Mouse (Mus musculus) hindbrain, postnatal 0 days (tissue): Measurements from ENCODE around the gene 5730455P16Rik. TPM values are rescaled to one million over a fixed set of nuclear protein-coding genes. Genes with fewer than 3 reads are reported as not detected.
"Not testable (repeated sequence)": the region's sequence is repeated elsewhere in the genome, so short reads cannot be mapped to it uniquely, and the experiment has no call there.

Source experiments
- ATAC-seq: fragments of 200-750 bp; cut with Nextera tagmentation; 2 replicates; pipeline ENCODE4 v1.8.0; 2017; ENCODE audit warnings: mild to moderate bottlenecking, moderate TSS enrichment, moderate library complexity
- DNase-seq: peaks from one replicate; pipeline ENCODE4 v3.0.0-alpha.2; 2015; ENCODE audit warnings: low spot score
- H3K27ac ChIP-seq: fragments of 300-500 bp; sonication (generic); 2 replicates; pipeline ENCODE4 v1.5.1; 2014; ENCODE audit warnings: mild to moderate bottlenecking
- H3K27me3 ChIP-seq: fragments of 300-500 bp; sonication (generic); 2 replicates; pipeline ENCODE4 v1.6.1; 2014; ENCODE audit warnings: low read length, mixed read lengths; ENCODE audit not compliant: insufficient read depth
- H3K36me3 ChIP-seq: fragments of 300-500 bp; sonication (generic); 2 replicates; pipeline ENCODE4 v1.6.1; 2014; ENCODE audit warnings: low read length, mixed read lengths; ENCODE audit not compliant: insufficient read depth
- H3K4me1 ChIP-seq: fragments of 300-500 bp; sonication (generic); 2 replicates; pipeline ENCODE4 v1.6.1; 2014; ENCODE audit warnings: antibody characterized with exemption, low read length, mixed read lengths; ENCODE audit not compliant: insufficient read depth
- H3K4me2 ChIP-seq: fragments of 300-500 bp; sonication (generic); 2 replicates; pipeline ENCODE4 v1.6.1; 2014; ENCODE audit warnings: low read depth, mild to moderate bottlenecking, low read length, moderate library complexity, mixed read lengths
- H3K4me3 ChIP-seq: fragments of 300-500 bp; sonication (generic); 2 replicates; pipeline ENCODE4 v1.5.1; 2014; ENCODE audit warnings: low read length
- H3K9ac ChIP-seq: fragments of 300-500 bp; sonication (generic); replicated peaks from 2 replicates; pipeline ENCODE4 v1.6.1; 2014; ENCODE audit warnings: mild to moderate bottlenecking, low read length, moderate library complexity, mixed read lengths
- H3K9me3 ChIP-seq: fragments of 300-500 bp; sonication (generic); 2 replicates; pipeline ENCODE4 v1.6.1; 2016; ENCODE audit warnings: low read length, mixed read lengths
- CTCF ChIP-seq: IDR thresholded peaks from 2 replicates; pipeline ENCODE4 v1.5.1; 2016; ENCODE audit warnings: antibody characterized with exemption, control low read depth, low read depth
- WGBS: fragments of 180-500 bp; shearing (Covaris S2); extraction: QIAGEN DNeasy Blood & Tissue Kit; methylation state at CpG from one replicate; pipeline ENCODE4 v1.1.7; 2014; 5-methylcytosine and 5-hydroxymethylcytosine counted together
- polyA plus RNA-seq: library from polyadenylated mRNA; unstranded; fragments of >200 nt; fragmentation: Nextera tagmentation; extraction: Ambion mirVana; gene quantifications from 2 replicates; pipeline ENCODE4 v1.2.1, GENCODE M21; 2015
- total RNA-seq: library from RNA; depleted of rRNA; stranded (reverse); fragments of >200 nt; gene quantifications from 2 replicates; pipeline ENCODE4 v1.2.3, GENCODE M21; 2014

The 5730455P16Rik gene
- total and polyA plus RNA-seq, 2 experiments from 2014 or later, result 24.2 to 49.2 TPM

DNA sequence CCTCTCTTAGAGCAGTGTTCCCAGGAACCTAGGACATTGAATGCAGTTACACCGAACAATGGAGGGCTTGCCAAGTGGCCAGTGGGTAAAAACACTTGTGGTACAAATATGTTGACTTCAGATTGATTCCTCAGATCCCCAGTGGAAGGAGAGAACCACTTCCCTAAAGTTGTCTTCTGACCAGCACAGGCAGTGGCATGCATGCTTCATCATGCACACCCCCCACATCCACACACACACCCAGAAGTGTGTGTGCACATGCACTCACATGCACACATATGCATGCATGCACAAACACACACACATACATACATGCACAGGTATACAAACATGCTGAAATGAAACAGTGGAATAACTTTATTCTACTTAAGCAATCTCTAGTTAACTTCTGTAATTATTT is 41.9 kb upstream of the 5730455P16Rik start:
- Histone ChIP-seq H3K36me3 (no peaks in the 10 kb centered on the region), H3K27ac (no peak overlapping the region), H3K9me3 (no peaks in the 10 kb centered on the region), H3K9ac (no peak overlapping the region), H3K4me3 (no peak overlapping the region), H3K4me1 (no peaks in the 10 kb centered on the region), H3K4me2 (no peak overlapping the region), H3K27me3 (no peaks in the 10 kb centered on the region)
- DNase-seq (no peak), ATAC-seq (no peak)
- 84% methylated on average over 1 of the region's 1 CpGs for WGBS
- no peak for TF ChIP-seq CTCF

DNA sequence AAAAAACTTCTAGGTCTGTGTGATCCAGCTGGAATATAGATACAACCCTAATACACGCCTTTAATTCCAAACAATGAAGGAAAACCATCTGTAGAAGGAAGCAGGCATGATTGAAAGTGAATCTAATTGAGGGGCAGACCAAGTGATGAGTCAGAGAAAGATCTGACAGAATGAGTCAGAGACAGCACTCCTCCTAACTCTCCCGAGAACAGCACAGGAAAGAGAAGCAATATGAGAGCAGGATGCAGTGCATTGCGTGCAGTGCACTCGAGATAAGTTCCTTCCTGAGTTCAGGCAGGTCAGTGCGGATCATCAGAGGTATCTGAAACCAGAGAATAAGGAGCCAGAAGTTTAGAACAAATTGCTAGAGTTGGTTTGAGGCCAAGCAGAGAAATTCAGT is 39.3 kb upstream of the 5730455P16Rik start:
- H3K36me3 ChIP-seq, result no peaks in the 10 kb centered on the region
- ATAC-seq (no peak), DNase-seq (no peak)
- no peak overlapping the region for H3K4me2 ChIP-seq
- no peaks in the 10 kb centered on the region for H3K27me3 ChIP-seq
- no peak overlapping the region for H3K9ac ChIP-seq
- no peak for TF ChIP-seq CTCF
- H3K4me3 ChIP-seq, result no peak overlapping the region
- WGBS, result 89% methylated on average over 5 of the region's 5 CpGs
- no peaks in the 10 kb centered on the region for H3K4me1 ChIP-seq
- H3K27ac ChIP-seq, result no peak overlapping the region
- H3K9me3 ChIP-seq, result no peaks in the 10 kb centered on the region

DNA sequence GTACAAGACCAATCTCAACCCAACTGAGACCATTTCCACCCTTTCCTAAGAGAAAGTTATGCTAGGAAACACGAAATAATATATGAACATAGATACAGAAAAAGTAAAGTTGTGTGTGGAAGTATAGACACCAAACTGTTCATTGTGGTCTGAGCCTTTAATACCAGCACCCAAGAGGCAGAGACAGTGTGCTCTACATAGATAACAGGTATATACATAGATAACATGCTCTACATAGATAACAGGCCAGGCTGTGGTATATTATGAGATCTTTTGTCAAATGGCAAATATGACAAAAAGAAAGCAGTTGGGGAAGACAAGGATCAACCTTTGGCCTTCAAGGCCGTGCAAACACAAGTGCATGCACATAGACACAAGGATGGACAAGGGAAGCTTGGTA is 32.5 kb upstream of the 5730455P16Rik start:
- no peaks in the 10 kb centered on the region for H3K4me1 ChIP-seq
- no peaks in the 10 kb centered on the region for H3K9me3 ChIP-seq
- H3K4me3 ChIP-seq, result no peak overlapping the region
- ATAC-seq, result no peak
- peaks cover 18% of the 10 kb centered on the region; the same call in 1 of the 2 replicates for H3K36me3 ChIP-seq
- TF ChIP-seq CTCF, result no peak
- WGBS, result 93% methylated on average over 2 of the region's 2 CpGs
- no peaks in the 10 kb centered on the region for H3K27me3 ChIP-seq
- no peak overlapping the region for H3K4me2 ChIP-seq
- H3K27ac ChIP-seq, result no peak overlapping the region
- H3K9ac ChIP-seq, result no peak overlapping the region
- no peak for DNase-seq

DNA sequence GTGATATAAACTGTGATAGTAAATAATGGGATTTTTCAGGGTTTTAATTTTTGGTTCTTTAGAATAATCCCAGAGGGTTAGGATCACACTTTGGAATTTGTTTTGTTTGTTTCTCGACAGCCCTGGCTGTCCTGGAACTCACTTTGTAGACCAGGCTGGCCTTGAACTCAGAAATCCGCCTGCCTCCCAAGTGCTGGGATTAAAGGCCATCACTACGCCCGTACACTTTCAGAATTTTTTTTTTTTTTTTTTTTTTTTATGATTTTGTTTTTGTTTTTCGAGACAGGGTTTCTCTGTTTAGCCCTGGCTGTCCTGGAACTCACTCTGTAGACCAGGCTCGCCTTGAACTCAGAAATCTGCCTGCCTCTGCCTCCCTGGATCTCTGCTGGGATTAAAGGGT is 30.0 kb upstream of the 5730455P16Rik start:
- H3K9ac ChIP-seq, H3K4me2 ChIP-seq, H3K27ac ChIP-seq, ATAC-seq, DNase-seq, H3K4me1 ChIP-seq, H3K27me3 ChIP-seq, H3K4me3 ChIP-seq, H3K9me3 ChIP-seq: not testable (repeated sequence)
- peaks cover 20% of the 10 kb centered on the region; the same call in 1 of the 2 replicates for H3K36me3 ChIP-seq
- 96% methylated on average over 6 of the region's 6 CpGs for WGBS

DNA sequence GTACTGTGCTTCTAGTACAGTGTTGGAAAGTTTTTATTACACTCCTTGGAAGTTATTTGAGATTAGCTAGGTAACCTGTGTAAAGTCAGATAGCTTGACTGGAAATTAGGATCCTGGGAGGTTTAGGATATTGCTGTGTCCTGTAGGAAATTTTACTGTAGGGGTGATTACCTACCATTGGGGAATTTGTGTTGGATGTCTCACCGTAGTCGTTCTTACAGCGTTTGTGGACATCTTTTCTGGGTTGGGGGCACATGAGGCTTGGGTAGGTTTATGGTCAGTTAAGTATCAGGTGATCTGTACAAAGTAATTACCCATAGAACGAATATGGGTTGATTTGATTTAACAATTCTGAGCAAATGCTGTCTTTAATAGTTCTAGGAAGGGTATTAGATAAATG is 18.8 kb upstream of the 5730455P16Rik start:
- Histone ChIP-seq H3K9ac (no peak overlapping the region), H3K4me1 (no peaks in the 10 kb centered on the region), H3K27ac (no peak overlapping the region), H3K36me3 (peaks cover 27% of the 10 kb centered on the region), H3K4me2 (no peak overlapping the region), H3K9me3 (no peaks in the 10 kb centered on the region), H3K4me3 (no peak overlapping the region), H3K27me3 (no peaks in the 10 kb centered on the region)
- DNase-seq (no peak), ATAC-seq (no peak)
- WGBS, result 93% methylated on average over 4 of the region's 4 CpGs
- TF ChIP-seq CTCF, result no peak

DNA sequence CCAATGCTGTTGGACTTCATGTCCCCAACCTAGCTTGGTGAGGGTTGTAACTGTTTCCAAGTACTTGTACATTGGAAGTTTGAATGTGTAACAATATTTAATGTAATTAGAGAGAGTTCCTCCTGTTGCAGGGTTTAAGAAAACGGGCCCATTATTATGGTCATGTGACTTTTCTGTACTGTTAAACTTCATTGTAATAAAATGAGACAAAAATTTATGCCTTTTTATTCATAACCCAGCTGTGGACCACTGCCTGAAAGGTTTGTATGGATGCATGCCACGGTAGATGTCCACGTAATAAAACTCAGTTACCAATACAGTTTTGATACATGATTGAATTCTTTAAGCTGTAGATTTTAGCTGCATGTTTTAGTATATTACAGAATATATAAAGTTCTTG is 18.1 kb upstream of the 5730455P16Rik start:
- Histone ChIP-seq H3K9ac (no peak overlapping the region), H3K27ac (no peak overlapping the region), H3K9me3 (no peaks in the 10 kb centered on the region), H3K36me3 (peaks cover 32% of the 10 kb centered on the region), H3K4me3 (no peak overlapping the region), H3K27me3 (no peaks in the 10 kb centered on the region), H3K4me1 (no peaks in the 10 kb centered on the region), H3K4me2 (no peak overlapping the region)
- ATAC-seq (no peak), DNase-seq (no peak)
- no peak for TF ChIP-seq CTCF
- 94% methylated on average over 3 of the region's 3 CpGs for WGBS

DNA sequence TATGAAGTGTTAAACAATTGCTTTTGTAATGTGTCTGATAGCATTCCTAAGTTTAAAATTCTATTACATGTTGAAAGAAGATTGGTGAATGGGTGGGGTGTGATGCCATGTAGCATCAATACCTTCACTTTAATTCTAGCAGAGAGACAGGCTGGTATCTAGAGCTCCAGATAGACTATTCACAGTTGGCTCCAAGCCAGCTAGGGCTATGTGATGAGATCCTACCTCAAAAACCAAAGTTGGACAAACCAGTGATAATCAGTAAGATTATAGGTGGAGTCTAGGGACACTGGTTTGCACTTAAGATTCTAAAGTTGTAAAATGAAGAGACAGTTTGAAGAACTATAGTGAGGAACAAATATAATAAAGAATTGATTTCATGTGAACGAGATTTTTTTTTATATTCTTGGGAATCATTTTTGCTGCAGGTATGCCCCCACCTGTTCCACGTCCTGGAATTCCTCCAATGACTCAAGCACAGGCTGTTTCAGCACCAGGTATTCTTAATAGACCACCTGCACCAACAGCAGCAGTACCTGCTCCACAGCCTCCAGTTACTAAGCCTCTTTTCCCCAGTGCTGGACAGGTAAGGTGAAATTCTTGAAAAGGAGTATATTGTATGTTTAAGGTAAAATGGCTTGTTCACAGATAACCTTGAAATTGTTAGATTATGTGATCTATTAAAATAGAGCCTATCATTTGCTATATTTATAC is 13.7 kb upstream of the 5730455P16Rik start:
- no peaks in the 10 kb centered on the region for H3K9me3 ChIP-seq
- H3K4me3 ChIP-seq, result no peak overlapping the region
- ATAC-seq (no peak), DNase-seq (no peak)
- 0 out of 2 replicates have a peak, but pooled peaks cover 2% of the 10 kb centered on the region for H3K4me1 ChIP-seq
- H3K27ac ChIP-seq, result no peak overlapping the region
- H3K9ac ChIP-seq, result no peak overlapping the region
- no peaks in the 10 kb centered on the region for H3K27me3 ChIP-seq
- WGBS, result 94% methylated on average over 2 of the region's 2 CpGs
- H3K4me2 ChIP-seq, result no peak overlapping the region
- TF ChIP-seq CTCF, result no peak
- H3K36me3 ChIP-seq, result peaks cover 35% of the 10 kb centered on the region
